Comparison of ENCODE assay signal across 25 mouse cellular contexts in the genomic region with DNA sequence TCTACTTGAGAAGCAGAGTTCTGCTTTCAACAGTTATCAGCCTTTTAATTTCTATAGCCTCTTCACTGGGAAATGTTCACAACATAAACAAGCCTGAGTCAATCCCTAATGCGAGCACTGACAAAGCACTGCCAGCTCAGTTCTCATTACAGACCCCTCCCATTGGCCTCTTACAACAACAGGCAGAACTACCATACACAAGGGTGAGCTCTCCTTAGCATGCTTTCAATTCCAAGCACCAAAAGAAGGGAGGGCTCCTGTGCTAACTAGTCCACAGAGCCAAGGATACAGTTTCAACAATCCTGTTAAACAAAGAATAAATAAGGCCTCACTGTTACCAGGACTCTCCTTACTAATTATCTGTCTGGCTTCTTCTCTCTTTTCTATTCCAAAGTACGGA. TPM values are rescaled to one million over a fixed set of nuclear protein-coding genes. Genes with fewer than 3 reads are reported as not detected.
DNase-seq lines count a peak whose midpoint lies in the region; ATAC-seq and TF ChIP-seq lines count a peak whose summit lies in the region.
"Had no signal": no experiment of that assay in that cellular context is flagged by ENCODE, and none has a peak within 500 bp of the region (broad histone marks: within the 10 kb centered on the region; RNA-seq: fewer than 3 reads in every experiment).

No protein-coding gene starts in this region.

- peaks cover 6% of the 10 kb centered on the region for H3K36me3 ChIP-seq in kidney, adult 2 months (ENCODE audit: control insufficient read depth, insufficient read depth, low read length)
- H3K36me3 ChIP-seq in lung, embryonic 16.5 days (ENCODE audit: control insufficient read depth, insufficient read depth, low read length): no peaks in the 10 kb centered on the region
- H3K36me3 ChIP-seq: forebrain, embryonic 15.5 days had no signal

- H3K27ac ChIP-seq in kidney, adult 2 months (ENCODE audit: insufficient read depth, low read depth, low read length): peak overlapping the region; percentile 16; the same call in 1 of the 2 replicates
- peak overlapping the region; percentile 61 for H3K27ac ChIP-seq in lung, embryonic 16.5 days (ENCODE audit: low read length)
- H3K27ac ChIP-seq: forebrain, embryonic 15.5 days; heart, embryonic 10.5 days; left cerebral cortex, adult 2 months; neural tube, embryonic 15.5 days had no signal

- no peak for TF ChIP-seq CTCF in kidney, adult 2 months (conservative IDR thresholded peaks at IDR 0.05; ENCODE audit: insufficient read depth, insufficient read length, low read depth, low read length)
- TF ChIP-seq CTCF in lung, adult 2 months (IDR thresholded peaks at IDR 0.05; ENCODE audit: insufficient read depth, low read length): no peak

- H3K9me3 ChIP-seq in lung, embryonic 16.5 days (ENCODE audit: control insufficient read depth, low read length): no peaks in the 10 kb centered on the region
- H3K9me3 ChIP-seq: forebrain, embryonic 15.5 days; heart, embryonic 10.5 days; megakaryocyte, embryonic 14.5 days; neural tube, embryonic 15.5 days had no signal

- H3K4me1 ChIP-seq in kidney, adult 2 months (ENCODE audit: control insufficient read depth, insufficient read depth, low read length): peaks cover 3% of the 10 kb centered on the region; the same call in 1 of the 2 replicates
- peaks cover 13% of the 10 kb centered on the region for H3K4me1 ChIP-seq in lung, embryonic 16.5 days (replicated peaks; ENCODE audit: control insufficient read depth, insufficient read depth, low read length)
- no peaks in the 10 kb centered on the region for H3K4me1 ChIP-seq in lung, adult 2 months (ENCODE audit: control insufficient read depth, insufficient read depth, low read length)
- H3K4me1 ChIP-seq: heart, embryonic 10.5 days; megakaryocyte, embryonic 14.5 days; neural tube, embryonic 15.5 days had no signal

- no peak overlapping the region for H3K4me2 ChIP-seq in lung, embryonic 16.5 days (ENCODE audit: low read depth, low read length)
- H3K4me2 ChIP-seq: forebrain, embryonic 15.5 days; neural tube, embryonic 15.5 days had no signal

- WGBS in kidney, adult 2 months: 47% methylated on average over 2 of the region's 2 CpGs
- WGBS in lung, embryonic 16.5 days: 36% methylated on average over 2 of the region's 2 CpGs
- 34% methylated on average over 2 of the region's 2 CpGs for WGBS in lung, adult 2 months

- peak; percentile 23 for DNase-seq in embryo, embryonic 10.5 days (ENCODE audit: low spot score)
- no peak for DNase-seq in embryo, embryonic 10 days (ENCODE audit: low spot score)
- no peak for DNase-seq in kidney, adult 2 months
- no peak for DNase-seq in kidney, postnatal 10 days
- no peak for DNase-seq in lung, adult 2 months
- peak; percentile 27 for DNase-seq in retina, postnatal 1 day
- no peak for DNase-seq in thymus, postnatal 0 days (ENCODE audit: low spot score)
- DNase-seq: adrenal gland, postnatal 14 days; cerebellum, adult 11 months; cerebellum, postnatal 10 days; embryo, embryonic 11 days; heart, postnatal 10 days; kidney, postnatal 36 days; layer of hippocampus, adult 9-11 months; left cerebral cortex, postnatal 4 days; liver; right cerebral cortex, postnatal 4 days had no signal

- no peak overlapping the region for H3K4me3 ChIP-seq in kidney, adult 2 months (ENCODE audit: insufficient read depth, low read depth, low read length)
- no peak overlapping the region for H3K4me3 ChIP-seq in lung, embryonic 16.5 days (ENCODE audit: low read length)
- H3K4me3 ChIP-seq in lung, adult 2 months (replicated peaks; ENCODE audit: extremely low read depth, low read depth, low read length): no peak overlapping the region
- H3K4me3 ChIP-seq: forebrain, embryonic 15.5 days; heart, embryonic 10.5 days; left cerebral cortex, adult 2 months; megakaryocyte, embryonic 14.5 days; neural tube, embryonic 15.5 days had no signal

- no peaks in the 10 kb centered on the region for H3K27me3 ChIP-seq in kidney, adult 2 months (replicated peaks; ENCODE audit: control insufficient read depth, insufficient read depth, low read length)
- no peaks in the 10 kb centered on the region for H3K27me3 ChIP-seq in lung, embryonic 16.5 days (ENCODE audit: control insufficient read depth, insufficient read depth, low read depth, low read length)
- H3K27me3 ChIP-seq: forebrain, embryonic 15.5 days; megakaryocyte, embryonic 14.5 days; neural tube, embryonic 15.5 days had no signal

- H3K9ac ChIP-seq in lung, embryonic 16.5 days (ENCODE audit: low read length): no peak overlapping the region
- H3K9ac ChIP-seq: forebrain, embryonic 15.5 days; neural tube, embryonic 15.5 days had no signal

- TF ChIP-seq POLR2A in kidney, adult 2 months (IDR thresholded peaks at IDR 0.05; ENCODE audit: low read depth, low read length): no peak
- no peak for TF ChIP-seq POLR2A in lung, adult 2 months (IDR thresholded peaks at IDR 0.05; ENCODE audit: borderline replicate concordance, extremely low read depth, low read depth, low read length)

- ATAC-seq in lung, embryonic 16.5 days (ENCODE audit: low read depth): peak; percentile 51; the same call in 1 of the 2 replicates
- ATAC-seq: activated CD4-positive, CD25-positive, alpha-beta regulatory T cell, adult 4 months; forebrain, embryonic 15.5 days; midbrain, embryonic 16.5 days had no signal

RNA-seq across cellular contexts. Expression of a gene that starts 24.4 kb away (rescaled TPM):
- polyA plus RNA-seq in kidney, adult 2 months (2012; rRNA removed): 32.7 and 33.3 TPM in 2 replicates
- polyA plus RNA-seq in lung, embryonic 16.5 days (2015; fragmentation: Nextera tagmentation; extraction: Ambion mirVana): 43.7 and 47.7 TPM in 2 replicates
- polyA plus RNA-seq in lung, adult 2 months (2012; rRNA removed): 15.8 and 28.0 TPM in 2 replicates
- polyA plus RNA-seq in thymus, postnatal 0 days (2015; fragmentation: Nextera tagmentation; extraction: Ambion mirVana): 8.1 and 9.8 TPM in 2 replicates

Comparison
In these comparisons a context has a peak if more than half of its experiments do, and no peak if none do; other contexts are left out.
1. DNase-seq: peak in embryo, embryonic 10.5 days (single experiment) and retina, postnatal 1 day (single experiment); none in embryo, embryonic 10 days (single experiment), kidney, adult 2 months (single experiment), kidney, postnatal 10 days (single experiment), lung, adult 2 months (single experiment) and thymus, postnatal 0 days (single experiment).